Comparison of ENCODE assay signal across 7 mouse cellular contexts in genomic region chr6:85239044-85239489, GRCm38 (mm10). TPM values are rescaled to one million over a fixed set of nuclear protein-coding genes. Genes with fewer than 3 reads are reported as not detected.
DNase-seq lines count a peak whose midpoint lies in the region; ATAC-seq lines count a peak whose summit lies in the region.

No protein-coding gene starts in this region.

- H3K27ac ChIP-seq in limb, embryonic 11.5 days (replicated peaks; ENCODE audit: low read depth, low read length): no peak overlapping the region
- no peak overlapping the region for H3K27ac ChIP-seq in midbrain, embryonic 13.5 days

- no peaks in the 10 kb centered on the region for H3K36me3 ChIP-seq in limb, embryonic 11.5 days (ENCODE audit: control insufficient read depth, insufficient read depth, low read length)
- H3K36me3 ChIP-seq in midbrain, embryonic 13.5 days: no peaks in the 10 kb centered on the region

- ATAC-seq in limb, embryonic 11.5 days (ENCODE audit: insufficient number of reproducible peaks, low FRiP score, low TSS enrichment, low read depth): peak; percentile 60; the same call in 1 of the 2 replicates
- peak; percentile 63 for ATAC-seq in midbrain, embryonic 13.5 days

- H3K27me3 ChIP-seq in limb, embryonic 11.5 days (ENCODE audit: control insufficient read depth, insufficient read depth, low read length): no peaks in the 10 kb centered on the region
- no peaks in the 10 kb centered on the region for H3K27me3 ChIP-seq in midbrain, embryonic 13.5 days

- no peak overlapping the region for H3K4me2 ChIP-seq in limb, embryonic 11.5 days (ENCODE audit: low read depth, severe bottlenecking)
- H3K4me2 ChIP-seq in midbrain, embryonic 13.5 days (replicated peaks): peak overlapping the region; percentile 29

- peak; percentile 83 for DNase-seq in ZHBTc4 (ENCODE audit: low read depth, low spot score)
- DNase-seq in cerebellum, adult 8-10 months: peak; percentile 51
- DNase-seq in frontal cortex, postnatal 25 days (ENCODE audit: low spot score in 2 of 2): peak; percentile 53 to 55
- peak; percentile 53 for DNase-seq in hindlimb bud, embryonic 11.5 days (ENCODE audit: extremely low spot score, low read depth, low spot score)
- peak; percentile 85 for DNase-seq in limb, embryonic 11.5 days (ENCODE audit: low spot score)
- DNase-seq in spleen, postnatal 10 days (ENCODE audit: low spot score in 2 of 2): peak; percentile 36 to 63

- peaks cover 10% of the 10 kb centered on the region; the same call in 1 of the 2 replicates for H3K4me1 ChIP-seq in limb, embryonic 11.5 days (ENCODE audit: control insufficient read depth, insufficient read depth, low read length)
- H3K4me1 ChIP-seq in midbrain, embryonic 13.5 days (replicated peaks): peaks cover 8% of the 10 kb centered on the region; the same call in 1 of the 2 replicates

- no peaks in the 10 kb centered on the region for H3K9me3 ChIP-seq in limb, embryonic 11.5 days (ENCODE audit: control insufficient read depth, low read length)
- no peaks in the 10 kb centered on the region for H3K9me3 ChIP-seq in midbrain, embryonic 13.5 days

- no peak overlapping the region for H3K9ac ChIP-seq in limb, embryonic 11.5 days (ENCODE audit: low read length)
- H3K9ac ChIP-seq in midbrain, embryonic 13.5 days (replicated peaks): no peak overlapping the region

- 8% methylated on average over 4 of the region's 4 CpGs for WGBS in limb, embryonic 11.5 days
- WGBS in midbrain, embryonic 13.5 days: 18% methylated on average over 4 of the region's 4 CpGs

- no peak overlapping the region for H3K4me3 ChIP-seq in limb, embryonic 11.5 days (ENCODE audit: low read depth, low read length)
- H3K4me3 ChIP-seq in midbrain, embryonic 13.5 days (replicated peaks): no peak overlapping the region

RNA-seq across cellular contexts. Expression of gene Emx1, which starts 51.8 kb away (rescaled TPM):
- 0.34 and 1.4 TPM in 2 replicates for polyA plus RNA-seq in limb, embryonic 11.5 days (2014; fragmentation: Nextera tagmentation; extraction: Ambion mirVana)
- polyA plus RNA-seq in midbrain, embryonic 13.5 days (2015; fragmentation: Nextera tagmentation; extraction: Ambion mirVana): 1.8 and 7.2 TPM in 2 replicates
